Mouse (Mus musculus) lung, postnatal 10 days (tissue): ENCODE data around the gene Csad.
"Not testable (repeated sequence)": the region's sequence is repeated elsewhere in the genome, so short reads cannot be mapped to it uniquely, and the experiment has no call there.

ENCODE experiments used
- DNase-seq: peaks from one replicate; pipeline ENCODE4 v3.0.0; 2021

Csad gene

DNA sequence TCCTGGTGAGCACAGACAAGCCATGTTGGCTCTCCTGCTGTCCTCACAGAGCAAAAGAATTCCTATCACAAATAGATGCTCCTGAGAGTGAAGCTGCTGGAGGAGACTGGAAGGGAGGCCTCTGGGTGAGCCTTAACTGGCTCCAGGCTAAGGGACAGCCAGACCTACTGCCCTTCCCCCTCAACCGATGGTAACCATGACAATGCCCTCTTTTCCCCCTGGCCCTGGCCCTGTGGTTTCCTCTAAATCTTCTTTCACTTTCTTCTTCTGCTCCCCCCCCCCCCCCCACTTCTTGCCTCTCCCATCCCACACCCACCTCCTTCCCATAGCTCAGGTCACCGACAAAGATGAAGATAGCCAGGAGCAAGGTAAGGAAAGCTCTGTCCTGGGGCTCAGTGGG lies 29.4 kb upstream of the Csad start:
- DNase-seq: no peak

DNA sequence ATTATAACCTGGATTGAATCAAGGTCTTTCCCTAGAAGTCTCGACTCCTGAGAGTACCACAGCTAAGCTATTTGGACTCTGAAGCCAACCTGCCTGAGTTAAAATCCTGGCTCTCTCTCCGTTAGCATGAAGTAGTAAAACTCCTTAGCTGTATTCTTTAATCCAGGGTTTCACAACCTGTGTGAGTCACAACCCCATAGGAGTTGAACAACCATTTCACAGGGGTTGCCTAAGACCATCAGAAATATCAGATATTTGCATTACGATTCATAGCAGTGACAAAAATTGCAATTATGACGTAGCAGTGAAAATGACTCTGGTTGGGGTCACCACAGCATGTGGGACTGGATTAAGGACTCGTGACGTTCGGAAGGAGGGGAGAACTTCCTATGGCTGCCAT lies 28.2 kb upstream of the Csad start:
- DNase-seq: no peak

GRCm38 (mm10) chr15:102231748-102232147 lies 27.2 kb upstream of the Csad start, which contains the start of gene Itgb7:
Gene Itgb7, minus strand, starts transcription at chr15:102231944.
- peak; percentile 51 for DNase-seq

DNA sequence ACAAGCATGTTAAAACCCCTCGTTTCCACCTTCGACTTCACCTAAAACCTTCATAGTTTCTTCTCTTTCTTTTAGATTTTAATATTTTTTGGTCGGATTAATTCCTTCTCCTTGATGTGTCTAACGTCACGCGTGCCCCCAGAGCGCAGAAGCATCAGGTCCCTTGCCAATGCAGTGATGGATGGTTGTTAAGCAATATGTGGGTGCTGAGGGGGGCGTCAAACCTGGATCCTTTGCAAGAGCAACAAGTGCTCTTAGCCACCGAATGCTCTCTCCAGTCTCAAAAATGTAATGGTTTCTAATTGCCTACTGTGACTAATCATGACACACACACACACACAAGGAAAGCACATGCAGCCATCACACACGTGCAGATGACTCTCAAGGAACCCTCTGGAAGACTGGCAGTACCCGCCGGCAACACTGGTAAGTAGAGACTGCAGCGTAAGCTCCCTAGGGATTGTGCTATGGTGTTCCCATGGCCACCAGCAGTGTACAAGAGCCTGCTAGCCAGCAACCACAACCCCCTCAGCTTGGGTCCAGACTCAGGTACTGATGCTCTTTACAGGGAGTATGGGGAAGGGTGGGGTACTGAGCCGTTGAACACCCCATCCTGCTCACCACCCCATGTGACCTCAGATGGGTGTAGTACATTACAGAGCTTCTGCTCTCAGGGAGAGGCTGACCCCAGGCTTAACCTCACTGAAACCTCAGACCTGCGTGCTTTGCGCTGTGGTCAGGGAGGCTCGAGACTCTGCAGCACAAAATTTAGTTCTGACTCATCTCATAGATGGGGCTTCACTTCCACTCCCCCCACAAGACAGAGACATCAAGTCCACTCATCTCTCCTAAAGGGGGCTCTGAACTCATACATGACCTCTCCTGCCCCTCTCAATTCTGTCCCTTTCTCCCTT lies 26.1 kb upstream of the Csad start:
- DNase-seq: no peak

- not testable (repeated sequence) for DNase-seq
Observed at GRCm38 (mm10) chr15:102225619-102226018, 21.1 kb upstream of the Csad start.

GRCm38 (mm10) chr15:102224992-102225617 lies 20.6 kb upstream of the Csad start:
- peak; percentile 40 for DNase-seq

DNA sequence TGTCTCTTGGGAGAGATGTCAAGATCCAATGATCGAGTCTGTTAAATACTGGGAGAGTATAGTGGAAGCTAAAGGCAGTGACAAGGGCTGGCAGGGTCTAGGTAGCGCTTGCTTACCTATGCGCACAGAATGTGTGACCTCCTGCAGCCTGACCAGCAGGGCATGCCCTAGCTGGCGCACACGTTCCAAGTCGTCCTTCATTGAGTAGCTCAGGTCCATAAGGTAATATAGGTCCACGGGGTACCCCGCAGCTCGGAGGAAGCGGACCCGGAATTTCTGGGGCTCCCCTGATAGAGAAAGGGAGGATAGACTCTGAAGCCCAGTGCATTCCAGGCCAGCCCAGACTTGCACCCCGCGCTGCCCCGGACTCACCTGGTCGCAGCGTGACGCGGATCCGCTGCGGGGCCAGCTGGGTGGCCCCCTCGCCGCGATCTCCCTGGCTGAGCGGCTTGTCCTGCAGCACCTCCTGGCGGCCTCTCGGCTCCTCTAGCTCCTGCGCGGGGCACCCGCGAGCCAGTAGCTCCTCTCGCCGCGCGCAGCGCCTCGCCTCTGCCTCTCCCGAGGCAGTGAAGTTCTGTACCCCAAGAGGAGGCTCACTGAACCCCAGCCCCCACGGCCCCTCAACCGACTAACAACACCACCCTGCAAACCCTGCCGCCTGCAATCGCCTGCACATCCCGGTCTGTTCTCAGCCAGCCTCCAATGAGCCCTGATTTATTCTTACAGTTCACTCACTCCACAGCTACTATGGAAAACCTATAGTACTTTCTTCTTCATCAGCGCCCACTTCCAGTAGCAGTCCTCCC lies 19.9 kb upstream of the Csad start:
- peak; percentile 88 for DNase-seq

DNA sequence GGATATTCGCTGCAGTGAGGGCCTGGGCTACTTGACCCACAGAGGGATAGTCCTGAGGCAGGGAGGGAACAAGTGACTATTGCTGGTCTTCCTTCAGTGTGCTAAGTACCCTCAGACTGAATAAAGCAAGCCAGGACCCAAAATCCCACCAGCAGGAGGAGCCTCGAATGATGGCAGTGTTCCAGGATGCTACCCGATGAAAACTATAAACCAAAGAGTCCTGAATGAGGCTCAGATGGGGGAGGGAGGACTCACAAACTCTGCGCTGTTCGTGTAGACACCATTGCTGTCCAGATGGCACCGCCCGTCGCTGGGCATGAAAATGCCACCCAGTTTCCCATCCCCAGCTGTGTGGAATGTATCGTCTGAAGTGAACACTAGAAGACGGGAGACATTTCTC lies 17.9 kb upstream of the Csad start:
- peak; percentile 38 for DNase-seq

DNA sequence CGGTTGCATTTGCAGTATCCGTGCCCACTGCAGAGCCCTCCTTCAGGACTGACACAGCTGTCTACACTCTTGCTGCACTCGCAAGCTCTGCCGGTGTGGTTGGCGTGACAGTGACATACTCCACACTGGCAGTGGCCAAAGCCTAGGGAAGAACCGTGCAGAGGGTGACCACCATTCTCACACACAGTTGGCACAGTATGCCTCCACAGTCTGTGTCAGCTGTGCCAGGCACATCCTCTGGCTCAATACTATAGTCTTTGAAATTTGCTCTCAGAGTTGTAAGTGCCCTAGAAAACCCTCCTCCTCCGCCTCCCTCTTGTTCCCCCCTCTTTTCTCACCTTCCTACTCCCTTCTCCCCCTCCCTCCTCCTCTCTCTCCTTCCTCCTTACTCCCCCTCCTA lies 12.8 kb upstream of the Csad start:
- DNase-seq: no peak

- DNase-seq: no peak
Observed at GRCm38 (mm10) chr15:102216459-102217228, 12.1 kb upstream of the Csad start.

DNA sequence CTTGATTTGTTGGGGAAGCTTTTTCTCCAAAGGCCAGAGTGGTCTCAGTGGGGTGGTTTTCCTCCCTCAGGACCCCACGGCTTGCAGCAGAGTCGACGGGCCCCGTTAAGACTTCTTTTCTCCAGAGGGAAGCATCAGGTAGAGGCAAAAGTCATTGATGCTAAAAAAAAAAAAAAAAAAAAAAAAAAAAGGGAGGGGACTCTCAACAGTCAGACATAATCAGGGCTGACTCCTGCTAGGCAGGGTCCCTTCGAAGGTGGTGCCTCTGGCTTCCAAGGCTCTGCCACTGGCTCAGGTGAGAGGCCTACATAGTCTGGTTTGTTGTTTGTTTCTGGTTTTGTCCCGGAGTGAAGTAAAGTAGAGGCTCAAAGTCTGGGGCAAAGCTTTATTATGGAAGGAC lies 11.1 kb upstream of the Csad start:
- no peak for DNase-seq

DNA sequence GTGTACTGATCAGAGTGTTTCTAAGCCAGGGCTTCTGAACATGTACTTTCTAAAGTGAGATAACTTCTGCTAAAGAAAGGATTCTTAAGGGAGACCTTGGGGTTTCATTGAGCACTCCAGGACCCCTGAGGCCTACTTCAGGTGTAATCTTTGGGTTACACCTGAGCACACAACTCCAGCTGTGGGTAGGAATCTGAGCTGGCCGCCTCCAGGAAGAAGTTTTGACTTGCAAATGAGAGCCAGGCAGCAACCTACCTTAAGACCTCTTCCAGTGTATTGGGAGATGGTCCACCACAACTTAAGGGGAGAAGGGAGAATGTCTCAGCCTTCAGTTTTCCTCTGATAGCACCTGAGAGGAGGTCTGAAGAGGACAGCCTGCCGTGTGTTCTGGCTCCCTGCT lies 9.6 kb upstream of the Csad start:
- no peak for DNase-seq

DNA sequence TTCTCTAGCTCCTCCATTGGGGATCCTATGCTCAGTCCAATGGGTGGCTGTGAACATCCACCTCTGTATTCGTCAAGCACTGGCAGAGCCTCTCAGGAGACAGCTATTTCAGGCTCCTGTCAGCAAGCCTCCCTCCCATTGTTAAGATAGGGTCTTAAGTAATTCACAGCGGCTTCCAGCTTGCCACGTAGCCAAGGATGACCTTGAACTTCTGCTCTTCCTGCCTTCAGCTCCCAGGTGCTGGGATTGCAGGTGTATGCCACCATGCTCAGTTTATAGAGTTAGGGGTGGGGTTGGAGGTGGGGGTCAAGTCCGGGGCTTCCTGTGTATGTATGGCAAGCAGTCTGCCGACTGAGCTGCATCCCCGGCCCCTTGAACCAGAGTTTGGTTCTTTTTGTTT lies 7.4 kb upstream of the Csad start:
- no peak for DNase-seq

DNA sequence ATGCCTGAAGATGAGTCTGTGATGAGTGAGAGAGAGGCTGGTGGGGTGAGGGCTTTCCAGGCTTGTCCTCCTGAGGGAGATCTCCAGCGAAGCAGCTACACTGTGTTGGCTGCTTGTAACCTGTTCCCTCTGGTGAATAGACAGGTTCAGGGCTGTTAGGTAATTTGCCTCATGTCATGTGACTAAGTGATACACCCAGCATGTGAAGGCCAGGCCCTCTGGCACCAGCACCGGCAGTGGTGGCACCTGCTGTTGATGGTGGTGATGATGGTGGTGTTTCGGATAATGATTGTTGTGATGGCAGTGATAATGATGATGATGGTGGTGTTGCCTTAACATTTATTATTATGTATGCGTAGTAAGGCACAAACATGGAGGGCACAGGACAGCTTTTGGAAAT lies 6.3 kb upstream of the Csad start:
- no peak for DNase-seq

GRCm38 (mm10) chr15:102209114-102209513 lies 4.6 kb upstream of the Csad start:
- no peak for DNase-seq

DNA sequence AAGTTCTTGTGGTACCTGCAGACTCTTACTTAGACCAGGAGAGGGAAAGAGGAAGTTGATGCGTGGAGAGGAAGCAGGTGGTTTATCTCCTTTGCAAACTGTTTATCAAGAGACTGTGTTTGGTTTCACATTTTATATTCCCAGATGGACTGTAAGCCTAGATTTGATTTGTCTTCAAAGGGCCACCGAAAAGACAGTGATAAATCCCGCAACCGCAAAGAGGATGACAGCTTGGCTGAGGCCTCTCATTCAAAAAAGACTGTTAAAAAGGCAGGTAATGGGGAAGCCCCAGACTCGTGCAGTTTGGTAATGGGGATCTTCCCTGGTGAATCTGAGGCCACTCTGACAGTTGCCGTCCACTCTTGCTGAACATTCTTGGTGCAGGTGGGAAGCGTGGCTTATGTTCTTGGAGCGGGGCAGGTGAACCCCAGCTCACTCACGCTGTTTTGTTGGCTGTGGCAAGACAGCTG lies 3.6 kb upstream of the Csad start:
- no peak for DNase-seq

- no peak for DNase-seq
Observed at GRCm38 (mm10) chr15:102207351-102207750, 2.8 kb upstream of the Csad start.

DNA sequence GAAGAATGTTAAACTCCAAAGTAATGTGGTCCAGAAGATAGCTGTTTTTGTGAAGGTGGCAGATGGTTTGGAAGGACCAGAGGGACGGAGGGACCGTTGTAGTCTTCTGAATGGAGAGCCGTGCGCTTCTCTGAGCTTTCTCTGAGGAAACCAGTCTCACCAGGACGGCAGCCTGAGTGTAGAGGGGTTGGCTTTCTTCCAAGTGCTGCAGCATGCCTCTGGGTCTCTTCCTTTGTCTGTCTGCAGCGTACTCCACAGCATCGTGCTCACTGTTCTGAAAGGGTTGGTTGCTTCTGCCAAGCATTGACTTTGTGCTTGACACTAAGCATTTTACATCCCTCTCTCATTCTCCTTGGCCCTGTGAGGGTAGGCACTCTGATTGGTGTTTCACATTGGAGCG lies 1.3 kb upstream of the Csad start:
- peak; percentile 49 for DNase-seq

DNA sequence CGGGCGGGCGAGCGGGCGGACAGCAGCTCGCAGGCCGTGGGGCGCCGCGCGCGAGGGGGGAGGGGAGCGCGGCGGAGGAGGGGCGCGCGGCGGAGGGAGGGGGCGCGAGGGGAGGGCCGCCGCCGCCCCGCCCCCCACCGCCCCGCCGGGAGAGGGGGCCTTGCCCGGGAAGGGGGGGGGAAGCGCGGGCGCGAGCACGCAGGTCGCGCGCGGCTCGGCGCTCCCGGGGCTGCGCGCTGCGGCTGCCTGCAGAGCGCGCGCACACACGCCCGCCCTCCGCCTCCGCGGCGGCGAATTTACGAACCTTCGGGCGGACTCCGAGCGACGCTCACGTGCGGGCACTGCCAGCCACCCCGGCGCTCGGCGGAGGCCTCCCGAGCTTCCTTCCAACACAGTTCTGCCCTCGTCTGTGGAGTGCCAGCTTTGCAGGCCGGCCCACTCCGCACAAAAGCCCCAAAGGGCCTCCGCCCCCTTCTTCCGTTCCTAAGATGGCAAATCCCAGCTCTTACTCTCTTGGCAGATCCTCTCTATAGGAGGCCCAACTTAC lies 616 bp downstream of the Csad start:
- peak; percentile 81 for DNase-seq

DNA sequence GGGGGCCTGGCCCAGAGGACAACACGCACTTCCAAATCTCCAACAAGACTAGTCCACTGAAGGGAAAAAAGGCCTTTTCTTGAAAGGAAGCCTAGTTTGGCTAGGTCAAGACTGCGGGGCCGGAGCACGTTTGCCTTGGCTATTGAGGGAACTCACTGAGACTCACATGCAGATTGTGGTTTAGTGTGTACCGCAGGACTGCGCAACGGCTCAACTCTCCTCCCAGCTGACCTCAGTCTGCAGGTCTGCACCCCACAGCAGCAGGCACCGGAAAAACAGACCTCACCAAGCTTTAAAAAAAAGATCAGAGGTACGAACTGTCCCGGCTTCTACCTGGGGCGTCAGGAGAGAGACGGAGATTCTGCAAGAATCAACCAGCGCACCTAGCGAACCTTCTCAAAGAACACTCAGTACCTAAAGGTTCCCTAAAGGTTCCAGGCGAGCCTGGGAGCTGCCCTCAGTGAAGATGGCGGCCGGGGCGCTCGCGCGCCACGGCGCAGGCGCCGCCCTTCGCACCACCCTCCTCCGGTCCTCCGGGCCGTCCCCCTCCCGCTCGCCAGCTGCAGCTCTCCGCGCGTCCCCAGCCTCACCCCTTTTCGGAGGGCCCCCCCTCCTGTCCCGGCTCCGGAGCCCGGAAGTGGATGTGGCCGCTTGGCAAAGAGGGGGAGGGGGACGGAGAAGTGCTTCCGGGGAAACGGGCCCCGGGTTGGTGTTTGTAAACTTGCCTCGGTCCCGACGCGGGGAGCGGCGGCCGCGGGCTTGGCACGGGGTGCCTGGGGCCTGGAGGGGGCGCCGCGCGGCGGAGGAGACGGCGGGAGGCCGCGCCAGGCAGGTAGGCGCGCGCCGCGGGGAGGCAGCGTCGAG lies 1.3 kb downstream of the Csad start, which contains the start of gene Zfp740:
Gene Zfp740 (plus strand): TSS at position 279 of the 864 bp plus-strand sequence.
- peak; percentile 99 for DNase-seq

- DNase-seq: peak; percentile 39
Observed at GRCm38 (mm10) chr15:102198841-102199240, 5.7 kb downstream of the Csad start.
